Mouse (Mus musculus) hindbrain, embryonic 11.5 days (tissue): ENCODE results near the gene Farp1. TPM values are rescaled to one million over a fixed set of nuclear protein-coding genes. Genes with fewer than 3 reads are reported as not detected.

ENCODE experiments used
- ATAC-seq: fragments of 200-750 bp; cut with Nextera tagmentation; 2 replicates; pipeline ENCODE4 v1.8.0; 2017; ENCODE audit warnings: mild to moderate bottlenecking, moderate TSS enrichment, moderate library complexity; ENCODE audit not compliant: low FRiP score
- DNase-seq: peaks from one replicate; pipeline ENCODE4 v3.0.0-alpha.2; 2015; ENCODE audit warnings: low spot score
- H3K27ac ChIP-seq: fragments of 300-500 bp; sonication (generic); 2 replicates; pipeline ENCODE4 v1.5.1; 2014; ENCODE audit warnings: mild to moderate bottlenecking, low read depth, low read length
- H3K27me3 ChIP-seq: fragments of 300-500 bp; sonication (generic); 2 replicates; pipeline ENCODE4 v1.6.1; 2014; ENCODE audit warnings: mild to moderate bottlenecking, low read length, moderate library complexity, mixed read lengths; ENCODE audit not compliant: control insufficient read depth, insufficient read depth
- H3K36me3 ChIP-seq: fragments of 300-500 bp; sonication (generic); 2 replicates; pipeline ENCODE4 v1.6.1; 2014; ENCODE audit warnings: mild to moderate bottlenecking, low read length, moderate library complexity, mixed read lengths; ENCODE audit not compliant: control insufficient read depth, insufficient read depth
- H3K4me1 ChIP-seq: fragments of 300-500 bp; sonication (generic); replicated peaks from 2 replicates; pipeline ENCODE4 v1.6.1; 2014; ENCODE audit warnings: low read length, mixed read lengths; ENCODE audit not compliant: control insufficient read depth, insufficient read depth
- H3K4me2 ChIP-seq: fragments of 300-500 bp; sonication (generic); replicated peaks from 2 replicates; pipeline ENCODE4 v1.6.1; 2014; ENCODE audit warnings: mild to moderate bottlenecking, low read depth, low read length
- H3K4me3 ChIP-seq: fragments of 300-500 bp; sonication (generic); 2 replicates; pipeline ENCODE4 v1.5.1; 2014; ENCODE audit warnings: low read depth, low read length
- H3K9ac ChIP-seq: fragments of 300-500 bp; sonication (generic); 2 replicates; pipeline ENCODE4 v1.6.1; 2014; ENCODE audit warnings: low read depth, low read length
- H3K9me3 ChIP-seq: fragments of 300-500 bp; sonication (generic); 2 replicates; pipeline ENCODE4 v1.6.1; 2016; ENCODE audit warnings: low read length; ENCODE audit not compliant: control insufficient read depth
- WGBS: fragments of 180-500 bp; shearing (Covaris S2); extraction: QIAGEN DNeasy Blood & Tissue Kit; methylation state at CpG from one replicate; pipeline ENCODE4 v1.1.7; 2014; 5-methylcytosine and 5-hydroxymethylcytosine counted together
- polyA plus RNA-seq: library from polyadenylated mRNA; unstranded; fragments of >200 nt; fragmentation: Nextera tagmentation; extraction: Ambion mirVana; gene quantifications from 2 replicates; pipeline ENCODE4 v1.2.1, GENCODE M21; 2014

Gene Farp1
- polyA plus RNA-seq, 1 experiment from 2014 or later: 32.5 TPM

DNA sequence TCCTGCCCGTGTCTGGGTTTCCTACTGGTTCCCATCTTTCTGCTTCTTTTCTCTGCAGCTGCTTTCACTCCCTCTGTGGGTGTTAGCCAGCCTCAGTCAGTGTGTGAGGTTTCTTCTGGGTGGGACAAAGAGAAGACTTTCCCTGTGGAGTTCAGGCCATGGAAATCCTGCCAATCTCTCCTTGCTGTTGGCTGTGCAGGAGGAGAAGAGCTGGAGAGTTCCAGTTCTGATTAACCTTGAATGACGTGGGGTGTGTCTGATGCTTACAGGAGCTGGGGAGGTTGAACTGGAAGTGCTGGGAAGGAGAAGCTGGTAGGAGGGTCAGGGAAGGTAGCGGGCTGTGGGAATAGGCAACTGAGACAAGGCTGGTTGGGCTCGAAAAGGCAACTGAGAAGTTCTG, 26.7 kb downstream of the Farp1 start:
- 73% methylated on average over 4 of the region's 4 CpGs for WGBS
- no peak overlapping the region for H3K27ac ChIP-seq
- no peak overlapping the region for H3K9ac ChIP-seq
- ATAC-seq (no peak), DNase-seq (no peak)
- H3K9me3 ChIP-seq: no peaks in the 10 kb centered on the region
- H3K4me2 ChIP-seq: no peak overlapping the region
- peaks cover 9% of the 10 kb centered on the region; the same call in 1 of the 2 replicates for H3K4me1 ChIP-seq
- no peak overlapping the region for H3K4me3 ChIP-seq
- H3K27me3 ChIP-seq: no peaks in the 10 kb centered on the region
- H3K36me3 ChIP-seq: no peaks in the 10 kb centered on the region

DNA sequence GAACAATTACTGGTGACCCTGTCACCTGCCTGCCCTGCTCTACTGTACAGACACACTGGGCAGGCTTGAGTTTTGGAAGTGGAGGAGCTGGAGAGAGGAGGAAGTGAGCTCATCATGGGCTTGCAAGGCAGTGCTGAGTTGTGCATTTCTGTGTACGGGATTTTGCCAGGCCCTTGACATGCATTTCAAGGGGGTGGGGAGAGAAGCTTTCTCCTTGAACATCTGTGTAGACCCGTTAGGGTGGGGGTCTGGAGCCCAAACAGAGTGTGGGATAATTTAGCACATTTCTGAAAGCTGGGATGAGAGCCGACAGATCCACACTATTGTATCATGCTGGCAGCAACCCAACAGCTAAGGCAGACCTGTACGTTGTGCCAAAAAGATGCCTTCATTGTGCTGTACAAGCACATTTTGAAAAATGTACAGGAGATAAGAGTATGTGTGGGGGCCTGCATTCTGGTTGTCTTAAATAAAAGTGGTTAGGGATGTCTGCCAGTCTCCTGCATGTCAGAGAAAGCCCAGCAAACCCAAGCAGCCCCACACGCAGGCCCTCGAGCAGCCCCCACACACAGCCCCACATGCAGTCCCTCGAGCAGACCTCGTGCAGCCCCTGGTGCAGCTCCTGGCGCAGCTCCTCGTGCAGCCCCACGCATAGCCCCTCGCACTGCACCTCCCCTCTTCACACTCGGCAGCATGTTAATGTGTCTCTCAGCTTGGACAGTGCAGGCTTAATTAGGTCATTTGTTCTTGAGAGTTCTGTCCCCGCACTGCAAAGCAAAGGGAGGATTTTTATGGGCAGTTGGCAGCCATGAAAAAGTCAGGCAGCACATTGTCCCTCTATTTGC, 27.5 kb downstream of the Farp1 start:
- no peaks in the 10 kb centered on the region for H3K36me3 ChIP-seq
- peak; percentile 54 for ATAC-seq
- H3K9ac ChIP-seq: no peak overlapping the region
- WGBS: 42% methylated on average over 14 of the region's 14 CpGs
- no peak overlapping the region for H3K4me2 ChIP-seq
- H3K9me3 ChIP-seq: no peaks in the 10 kb centered on the region
- H3K4me1 ChIP-seq: peaks cover 9% of the 10 kb centered on the region; the same call in 1 of the 2 replicates
- no peaks in the 10 kb centered on the region for H3K27me3 ChIP-seq
- peak; percentile 11 for DNase-seq
- no peak overlapping the region for H3K4me3 ChIP-seq
- H3K27ac ChIP-seq: no peak overlapping the region

- Histone ChIP-seq H3K36me3 (no peaks in the 10 kb centered on the region), H3K27me3 (no peaks in the 10 kb centered on the region), H3K27ac (no peak overlapping the region), H3K9me3 (no peaks in the 10 kb centered on the region), H3K4me1 (peaks cover 9% of the 10 kb centered on the region; the same call in 1 of the 2 replicates), H3K4me3 (no peak overlapping the region), H3K9ac (no peak overlapping the region), H3K4me2 (no peak overlapping the region)
- WGBS: 80% methylated on average over 1 of the region's 1 CpGs
- DNase-seq: no peak
- no peak for ATAC-seq
Observed at GRCm38 (mm10) chr14:121064726-121065125, 29.7 kb downstream of the Farp1 start.

GRCm38 (mm10) chr14:121073093-121073866, 38.3 kb downstream of the Farp1 start:
- ATAC-seq: 0 out of 2 replicates have a peak, but pooled peaks have one; percentile 25
- 97% methylated on average over 5 of the region's 5 CpGs for WGBS

DNA sequence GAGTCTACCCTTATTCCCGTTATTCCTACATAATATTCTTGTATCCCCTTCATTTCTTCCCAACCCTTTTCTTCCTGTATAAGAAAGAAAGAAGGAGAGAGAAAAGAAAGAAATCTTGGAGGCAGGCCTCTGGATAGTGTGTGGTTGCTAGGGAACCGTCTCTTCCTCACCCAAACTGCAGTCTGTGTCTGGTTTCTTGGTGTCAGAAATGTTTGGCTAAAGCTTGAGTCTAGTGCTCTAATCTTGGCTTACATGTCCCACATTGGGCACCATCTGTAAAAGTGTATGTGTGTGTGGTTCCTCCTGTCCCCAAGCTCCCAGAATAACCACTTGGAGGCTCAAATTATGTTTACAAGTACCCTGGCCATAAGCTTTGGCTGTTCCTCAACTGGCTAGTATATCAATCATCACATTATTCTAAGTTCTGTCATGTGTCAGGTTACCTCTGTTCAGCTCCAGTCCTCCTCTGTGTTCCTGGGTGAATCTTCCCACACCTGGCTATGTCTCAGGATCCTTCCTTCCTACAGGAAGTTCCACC, 39.3 kb downstream of the Farp1 start:
- H3K4me3 ChIP-seq: no peak overlapping the region
- H3K9me3 ChIP-seq: no peaks in the 10 kb centered on the region
- no peaks in the 10 kb centered on the region for H3K4me1 ChIP-seq
- ATAC-seq (no peak), DNase-seq (no peak)
- no peak overlapping the region for H3K9ac ChIP-seq
- no peaks in the 10 kb centered on the region for H3K27me3 ChIP-seq
- WGBS: 87% methylated on average over 2 of the region's 2 CpGs
- H3K36me3 ChIP-seq: no peaks in the 10 kb centered on the region
- no peak overlapping the region for H3K27ac ChIP-seq
- no peak overlapping the region for H3K4me2 ChIP-seq

More at GRCm38 (mm10) chr14:121073093-121073866, 38.3 kb downstream of the Farp1 start:
- H3K9ac ChIP-seq: no peak overlapping the region
- H3K36me3 ChIP-seq: no peaks in the 10 kb centered on the region
- no peak overlapping the region for H3K27ac ChIP-seq
- H3K27me3 ChIP-seq: no peaks in the 10 kb centered on the region
- H3K4me1 ChIP-seq: no peaks in the 10 kb centered on the region
- H3K9me3 ChIP-seq: no peaks in the 10 kb centered on the region
- H3K4me3 ChIP-seq: no peak overlapping the region
- H3K4me2 ChIP-seq: no peak overlapping the region
- no peak for DNase-seq

DNA sequence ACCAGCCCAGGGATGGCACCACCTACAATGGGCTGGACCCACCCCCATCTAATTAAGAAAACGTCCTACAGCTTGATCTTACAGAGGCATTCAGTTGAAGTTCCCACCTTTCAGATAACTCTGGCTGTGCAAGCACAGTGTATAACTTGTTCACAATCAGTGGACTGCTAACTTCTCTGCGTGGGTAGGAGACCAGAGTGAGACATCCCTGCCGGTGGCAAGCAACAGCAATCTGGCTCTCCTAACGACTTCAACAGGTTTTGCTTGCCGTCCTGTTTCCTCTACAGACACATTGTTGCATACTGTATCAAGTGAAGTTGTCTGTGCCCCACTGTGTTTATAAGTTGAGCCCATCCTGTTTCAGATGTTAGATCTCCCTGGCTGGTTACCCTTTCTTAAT, 45.7 kb downstream of the Farp1 start:
- Histone ChIP-seq H3K4me3 (no peak overlapping the region), H3K4me2 (no peak overlapping the region), H3K4me1 (no peaks in the 10 kb centered on the region), H3K27ac (no peak overlapping the region), H3K36me3 (no peaks in the 10 kb centered on the region), H3K27me3 (no peaks in the 10 kb centered on the region), H3K9me3 (no peaks in the 10 kb centered on the region), H3K9ac (no peak overlapping the region)
- no peak for ATAC-seq
- 81% methylated on average over 5 of the region's 5 CpGs for WGBS
- DNase-seq: no peak

DNA sequence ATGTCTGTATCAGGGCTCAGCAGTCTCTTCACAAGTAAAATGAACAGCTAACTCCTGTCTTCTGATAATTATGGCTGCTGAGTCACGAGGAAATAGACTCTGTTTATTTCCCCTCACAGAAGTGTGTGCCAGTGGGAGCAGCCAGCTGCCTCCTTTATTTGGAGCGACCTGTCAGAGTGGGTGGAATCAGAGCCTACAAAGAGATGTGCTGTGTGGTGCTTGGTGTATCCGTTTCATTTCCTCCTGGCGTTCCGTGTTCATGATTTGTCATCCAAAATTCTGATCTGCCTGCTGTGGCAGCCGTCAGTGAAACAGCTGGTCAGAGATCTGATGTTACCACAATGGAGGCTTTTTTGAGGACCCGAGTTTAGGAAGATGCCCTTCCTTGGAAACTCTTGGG, 47.3 kb downstream of the Farp1 start:
- no peaks in the 10 kb centered on the region for H3K36me3 ChIP-seq
- ATAC-seq (no peak), DNase-seq (no peak)
- H3K4me2 ChIP-seq: no peak overlapping the region
- H3K27ac ChIP-seq: no peak overlapping the region
- H3K9ac ChIP-seq: no peak overlapping the region
- no peaks in the 10 kb centered on the region for H3K27me3 ChIP-seq
- 70% methylated on average over 7 of the region's 7 CpGs for WGBS
- no peak overlapping the region for H3K4me3 ChIP-seq
- no peaks in the 10 kb centered on the region for H3K9me3 ChIP-seq
- no peaks in the 10 kb centered on the region for H3K4me1 ChIP-seq

- Histone ChIP-seq H3K4me2 (no peak overlapping the region), H3K36me3 (no peaks in the 10 kb centered on the region), H3K4me3 (no peak overlapping the region), H3K4me1 (no peaks in the 10 kb centered on the region), H3K9me3 (no peaks in the 10 kb centered on the region), H3K27me3 (no peaks in the 10 kb centered on the region), H3K9ac (no peak overlapping the region), H3K27ac (no peak overlapping the region)
- 75% methylated on average over 2 of the region's 2 CpGs for WGBS
- DNase-seq: no peak
- no peak for ATAC-seq
Observed at GRCm38 (mm10) chr14:121082793-121083192, 47.8 kb downstream of the Farp1 start.
